Mouse (Mus musculus): ENCODE results near the gene Cyct.

The Cyct gene

GRCm38 (mm10) chr2:76360226-76360625 is at the start of gene Cyct:
Cyct (minus strand) TSS chr2:76360450.
- DNase-seq (ENCODE audit: low spot score in 2 of 2) = no peak

GRCm38 (mm10) chr2:76409986-76410385 is 49.7 kb upstream of the Cyct start:
- no peak for DNase-seq (ENCODE audit: low spot score in 2 of 2)

- no peak for DNase-seq (ENCODE audit: low spot score in 2 of 2)
Measured at GRCm38 (mm10) chr2:76409526-76409925, 49.3 kb upstream of the Cyct start.

GRCm38 (mm10) chr2:76406937-76407441 is 46.7 kb upstream of the Cyct start:
- peak; percentile 39 to 61 for DNase-seq (ENCODE audit: low spot score in 2 of 2)

DNA sequence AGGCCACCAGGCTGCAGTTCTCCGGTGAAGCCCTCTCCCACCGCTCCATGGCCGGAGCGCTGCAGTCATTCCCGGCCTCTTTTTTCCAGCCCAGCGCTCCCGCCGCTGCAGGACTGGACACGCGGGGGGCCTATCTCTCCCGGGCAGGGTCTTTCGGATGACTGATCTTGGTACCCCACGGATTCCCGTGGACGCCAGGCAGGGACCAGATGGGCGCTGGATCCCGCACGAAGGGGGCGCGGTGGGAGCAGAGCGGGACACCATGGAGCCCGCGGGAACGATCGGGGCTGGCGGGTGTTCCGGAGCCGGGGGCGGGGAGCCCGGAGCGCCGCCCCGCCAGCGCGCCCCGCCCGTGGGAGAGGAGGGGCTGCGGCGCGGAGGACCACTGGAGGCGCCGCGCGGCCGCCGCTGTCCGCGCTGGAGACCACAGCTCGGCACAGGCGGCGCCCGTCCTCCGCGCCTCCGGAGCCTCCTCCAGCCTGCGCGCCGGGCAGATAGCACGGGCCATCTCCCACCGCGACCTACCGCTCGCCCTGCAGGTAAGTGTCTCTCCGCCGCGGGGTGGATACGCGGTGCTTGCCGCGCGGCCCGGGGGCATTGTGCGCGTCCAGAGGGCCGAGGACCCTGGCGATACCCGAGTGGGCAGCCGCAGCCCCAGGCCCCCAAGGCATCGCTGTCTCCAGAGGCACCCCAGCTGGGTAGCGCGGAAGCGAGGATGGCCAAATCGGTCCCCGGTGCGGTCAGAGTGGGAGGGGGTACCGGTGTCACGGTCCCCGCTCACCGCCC is 46.1 kb upstream of the Cyct start, which contains the start of gene Osbpl6:
Osbpl6 (plus strand) TSS at position 358 of the 786 bp plus-strand sequence.
- DNase-seq (ENCODE audit: low spot score in 2 of 2) = peak; percentile 37 to 71

DNA sequence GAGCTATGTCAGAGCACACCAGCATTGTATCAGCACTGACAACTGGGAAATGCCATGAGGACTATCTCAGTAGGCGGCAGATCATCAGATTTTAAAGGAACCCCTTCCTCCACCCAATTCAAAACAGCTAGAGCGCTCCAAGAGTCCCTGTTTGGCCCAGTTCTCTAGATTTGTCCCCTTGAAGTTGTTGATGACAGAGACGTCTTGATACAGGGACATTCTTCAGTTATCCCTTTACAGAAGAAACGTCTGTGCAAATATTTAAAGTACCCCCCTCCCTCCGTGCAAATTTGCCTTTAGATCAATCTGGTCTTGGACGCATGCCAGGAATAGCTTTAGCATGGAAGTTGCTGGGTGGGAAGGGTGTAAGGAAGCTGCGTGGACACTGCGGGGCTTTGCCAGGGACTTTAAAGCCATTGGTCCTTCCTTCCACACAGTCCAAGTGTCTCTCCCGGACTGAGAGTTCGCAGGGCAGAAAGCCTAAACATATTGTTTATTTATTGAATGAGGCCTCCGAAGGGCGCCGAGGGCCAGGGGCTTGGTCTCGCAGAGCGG is 45.4 kb upstream of the Cyct start:
- DNase-seq (ENCODE audit: low spot score in 2 of 2) = no peak

DNA sequence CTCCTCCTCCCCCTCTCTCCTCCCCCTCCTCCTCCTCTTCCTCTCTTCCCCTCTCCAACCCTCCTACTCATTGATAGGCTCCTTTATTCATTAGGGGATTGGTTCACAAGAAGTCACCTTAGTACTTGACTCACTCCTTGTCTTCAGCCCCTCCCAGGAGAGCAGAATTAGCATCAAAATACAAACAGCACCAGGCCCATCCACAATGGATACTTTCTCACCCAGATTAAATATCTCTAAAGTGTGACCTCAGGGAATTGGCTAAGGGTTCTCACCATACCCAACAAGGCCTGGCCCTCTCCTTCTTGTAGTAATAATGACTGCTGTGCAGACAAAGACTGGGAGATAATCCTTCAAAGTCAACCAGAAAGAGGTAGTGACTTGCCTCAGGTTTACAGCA is 39.9 kb upstream of the Cyct start:
- DNase-seq (ENCODE audit: low spot score in 2 of 2) = no peak

- no peak for DNase-seq (ENCODE audit: low spot score in 2 of 2)
Measured at GRCm38 (mm10) chr2:76386531-76386930, 26.3 kb upstream of the Cyct start.

DNA sequence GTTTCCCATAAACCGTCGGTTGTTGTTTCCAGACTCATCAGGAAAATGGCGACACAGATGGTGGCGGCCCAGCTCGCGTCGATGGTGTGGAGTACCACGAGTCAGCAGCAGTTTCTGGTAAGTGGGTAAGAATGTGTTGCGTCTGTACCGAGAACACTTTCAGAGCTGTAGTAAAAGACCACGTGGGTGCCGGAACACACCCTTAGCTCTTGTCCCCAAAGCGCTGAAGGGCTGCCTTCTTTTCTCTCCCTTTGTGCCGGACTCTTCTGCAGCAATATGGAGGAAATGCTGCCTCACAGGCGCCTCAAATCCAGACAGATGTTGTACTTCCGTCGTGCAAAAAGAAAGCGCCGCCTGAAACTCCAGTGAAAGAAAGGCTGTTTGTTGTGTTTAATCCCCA is 18.4 kb upstream of the Cyct start:
- DNase-seq (ENCODE audit: low spot score in 2 of 2) = no peak

GRCm38 (mm10) chr2:76374544-76375206 is 14.4 kb upstream of the Cyct start:
- no peak for DNase-seq (ENCODE audit: low spot score in 2 of 2)

- DNase-seq (ENCODE audit: low spot score in 2 of 2) = no peak
Measured at GRCm38 (mm10) chr2:76372244-76372643, 12.0 kb upstream of the Cyct start.

GRCm38 (mm10) chr2:76370656-76370922 is 10.3 kb upstream of the Cyct start:
- DNase-seq (ENCODE audit: low spot score in 2 of 2) = no peak

DNA sequence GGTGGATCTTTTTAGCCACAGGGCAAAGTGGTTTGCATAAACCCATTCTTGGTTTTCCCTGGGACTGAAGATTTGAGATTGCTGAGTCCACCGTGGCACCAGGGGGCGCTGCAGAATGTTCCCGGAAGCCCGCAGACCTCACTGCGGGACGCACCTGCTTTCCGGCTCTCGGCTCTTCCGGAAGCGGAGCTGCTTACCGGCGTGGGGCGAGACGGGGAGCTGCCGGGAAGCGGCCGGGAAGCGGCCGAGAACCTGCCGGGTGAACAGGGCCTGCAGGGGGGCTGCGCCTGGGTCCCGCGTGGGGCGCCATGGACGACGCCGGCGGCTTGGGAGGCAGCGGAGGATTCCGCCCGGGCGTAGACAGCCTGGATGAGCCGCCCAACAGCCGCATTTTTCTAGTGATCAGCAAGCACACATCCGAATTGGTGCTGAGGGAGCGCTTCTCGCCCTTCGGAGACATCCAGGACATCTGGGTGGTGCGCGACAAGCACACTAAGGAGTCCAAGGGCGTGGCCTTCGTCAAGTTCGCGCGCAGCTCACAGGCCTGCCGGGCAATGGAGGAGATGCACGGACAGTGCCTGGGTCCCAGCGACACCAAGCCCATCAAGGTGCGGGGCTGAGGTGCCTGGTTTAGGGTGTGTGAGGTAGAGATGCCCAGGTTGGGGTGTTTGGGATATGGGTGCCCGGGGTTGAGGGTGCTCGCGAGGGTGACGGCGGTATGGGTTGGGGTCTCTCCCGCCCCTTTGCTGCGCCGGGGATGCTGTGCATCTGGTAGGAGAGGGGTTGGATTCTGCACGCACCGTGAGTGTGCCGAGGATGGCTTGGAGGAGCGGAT is 9.8 kb upstream of the Cyct start, which contains the start of gene Rbm45:
Rbm45 (plus strand) TSS at position 164 of the 835 bp plus-strand sequence.
- peak; percentile 85 to 93 for DNase-seq (ENCODE audit: low spot score in 2 of 2)

DNA sequence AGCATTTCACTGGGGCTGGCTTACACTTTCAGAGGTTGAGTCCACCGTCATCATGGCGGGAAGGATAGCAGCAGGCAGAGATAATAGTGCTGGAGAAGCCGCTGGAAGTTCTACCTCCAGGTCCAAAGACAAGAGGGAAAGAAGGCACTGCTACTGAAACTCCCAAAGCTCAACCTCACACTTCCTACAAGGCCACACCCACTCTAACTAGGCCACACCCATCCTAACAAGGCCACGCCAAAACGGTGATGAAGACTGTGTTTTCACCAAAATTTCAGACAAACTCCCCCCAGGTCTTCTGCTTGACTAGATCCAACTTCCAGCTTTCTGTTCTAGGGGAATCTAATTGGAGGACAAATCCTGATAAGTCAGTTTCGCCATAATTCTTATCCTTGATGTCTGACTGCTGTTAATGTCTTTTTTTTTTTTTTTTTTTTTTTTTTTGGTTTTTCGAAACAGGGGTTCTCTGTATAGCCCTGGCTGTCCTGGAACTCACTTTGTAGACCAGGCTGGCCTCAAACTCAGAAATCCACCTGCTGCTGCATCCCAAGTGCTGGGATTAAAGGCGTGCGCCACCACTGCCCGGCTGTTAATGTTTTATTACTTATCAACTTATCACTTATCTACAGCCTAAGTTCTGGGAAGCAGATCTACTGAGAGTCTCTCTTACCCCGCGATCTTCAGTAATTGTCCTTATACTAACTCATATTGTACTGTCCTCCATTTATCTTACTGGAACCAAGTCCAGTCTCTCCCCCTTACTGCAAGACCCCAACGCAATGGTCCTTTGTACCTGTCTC is 8.8 kb upstream of the Cyct start:
- DNase-seq (ENCODE audit: low spot score in 2 of 2) = no peak

GRCm38 (mm10) chr2:76367188-76367922 is 7.1 kb upstream of the Cyct start:
- peak; percentile 63 to 87 for DNase-seq (ENCODE audit: low spot score in 2 of 2)

DNA sequence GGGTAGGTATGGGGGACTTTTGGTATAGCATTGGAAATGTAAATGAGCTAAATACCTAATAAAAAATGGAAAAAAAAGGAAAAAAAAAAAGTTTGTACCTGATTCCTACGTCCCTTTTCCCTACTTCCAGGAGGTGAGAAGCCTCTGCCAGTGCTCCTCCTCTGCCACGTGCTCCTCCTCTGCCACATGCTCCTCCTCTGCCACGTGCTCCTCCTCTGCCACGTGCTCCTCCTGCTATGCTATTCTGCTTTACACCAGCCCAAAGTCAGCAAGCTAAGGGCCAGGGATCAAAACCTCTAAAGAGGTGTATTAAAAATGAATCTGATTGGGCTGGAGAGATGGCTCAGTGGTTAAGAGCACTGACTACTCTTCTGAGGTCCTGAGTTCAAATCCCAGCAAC is 5.6 kb upstream of the Cyct start:
- DNase-seq (ENCODE audit: low spot score in 2 of 2) = no peak

- DNase-seq (ENCODE audit: low spot score in 2 of 2) = peak; percentile 31 to 39
Measured at GRCm38 (mm10) chr2:76362111-76362510, 1.9 kb upstream of the Cyct start.

- DNase-seq (ENCODE audit: low spot score in 2 of 2) = no peak
Measured at GRCm38 (mm10) chr2:76347839-76348238, 12.4 kb downstream of the Cyct start.

DNA sequence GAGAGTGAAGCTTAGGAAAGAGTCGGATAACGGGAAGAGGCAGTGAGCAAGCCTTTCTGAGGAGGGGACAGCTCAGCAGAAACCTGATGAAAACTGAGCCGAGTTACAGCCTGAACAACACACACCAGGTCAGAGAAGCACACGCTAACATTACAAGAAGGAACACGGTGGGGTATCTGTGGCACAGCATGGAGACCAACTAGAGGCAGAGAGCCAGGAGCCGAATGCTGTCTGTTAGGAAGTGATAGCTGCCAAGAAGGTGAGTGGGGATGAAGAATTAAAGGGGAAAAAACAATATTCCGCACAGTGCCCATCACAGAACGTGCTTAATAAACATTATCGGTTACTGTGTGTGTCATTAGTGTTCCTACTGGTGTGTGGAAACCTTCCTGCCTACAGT is 18.1 kb downstream of the Cyct start:
- DNase-seq (ENCODE audit: low spot score in 2 of 2) = no peak

All from cerebellum, postnatal 4 days (tissue).